Mouse (Mus musculus) limb, embryonic 14.5 days (tissue): ENCODE results near the gene AI593442. TPM values are rescaled to one million over a fixed set of nuclear protein-coding genes. Genes with fewer than 3 reads are reported as not detected.

Experiments used
- ATAC-seq: fragments of 200-750 bp; cut with Nextera tagmentation; 2 replicates; pipeline ENCODE4 v1.8.0; 2017; ENCODE audit warnings: low read depth, moderate number of reproducible peaks, moderate TSS enrichment; ENCODE audit not compliant: low FRiP score
- DNase-seq: peaks from one replicate; pipeline ENCODE4 v3.0.0-alpha.2; 2015; ENCODE audit warnings: low spot score
- H3K27ac ChIP-seq: fragments of 300-500 bp; sonication (generic); replicated peaks from 2 replicates; pipeline ENCODE4 v1.5.1; 2014; ENCODE audit warnings: low read depth, mild to moderate bottlenecking, low read length, moderate library complexity, mixed read lengths
- H3K27me3 ChIP-seq: fragments of 300-500 bp; sonication (generic); 2 replicates; pipeline ENCODE4 v1.6.1; 2014; ENCODE audit warnings: low read length, mixed read lengths; ENCODE audit not compliant: control insufficient read depth, insufficient read depth
- H3K36me3 ChIP-seq: fragments of 300-500 bp; sonication (generic); 2 replicates; pipeline ENCODE4 v1.6.1; 2014; ENCODE audit warnings: mild to moderate bottlenecking, low read length, moderate library complexity, mixed read lengths; ENCODE audit not compliant: control insufficient read depth, insufficient read depth
- H3K4me1 ChIP-seq: fragments of 300-500 bp; sonication (generic); 2 replicates; pipeline ENCODE4 v1.6.1; 2014; ENCODE audit warnings: antibody characterized with exemption, low read length, mixed read lengths; ENCODE audit not compliant: control insufficient read depth, insufficient read depth
- H3K4me2 ChIP-seq: fragments of 300-500 bp; sonication (generic); replicated peaks from 2 replicates; pipeline ENCODE4 v1.6.1; 2014; ENCODE audit warnings: low read depth, mild to moderate bottlenecking, low read length, moderate library complexity; ENCODE audit not compliant: severe bottlenecking
- H3K4me3 ChIP-seq: fragments of 300-500 bp; sonication (generic); replicated peaks from 2 replicates; pipeline ENCODE4 v1.5.1; 2014; ENCODE audit warnings: low read length
- H3K9ac ChIP-seq: fragments of 300-500 bp; sonication (generic); 2 replicates; pipeline ENCODE4 v1.6.1; 2014; ENCODE audit warnings: mild to moderate bottlenecking, low read depth, low read length, moderate library complexity; ENCODE audit not compliant: severe bottlenecking
- H3K9me3 ChIP-seq: fragments of 300-500 bp; sonication (generic); 2 replicates; pipeline ENCODE4 v1.6.1; 2016; ENCODE audit warnings: low read length; ENCODE audit not compliant: control insufficient read depth
- POLR2A ChIP-seq: fragments of 200-500 bp; IDR thresholded peaks from 2 replicates; pipeline ENCODE4 v1.8.0; 2012; ENCODE audit warnings: inconsistent platforms, mild to moderate bottlenecking, moderate library complexity, borderline replicate concordance; ENCODE audit not compliant: insufficient read depth, insufficient read length; ENCODE audit errors: extremely low read depth
- WGBS: fragments of 180-500 bp; shearing (Covaris S2); extraction: QIAGEN DNeasy Blood & Tissue Kit; methylation state at CpG from one replicate; pipeline ENCODE4 v1.1.7; 2014; 5-methylcytosine and 5-hydroxymethylcytosine counted together
- polyA plus RNA-seq, 2 experiments: library from polyadenylated mRNA; depleted of rRNA in 1 of 2; stranded (reverse) in 1 of 2; unstranded in 1 of 2; fragments of >200 nt; fragmentation: Nextera tagmentation in 1 of 2; extraction: Ambion mirVana in 1 of 2; gene quantifications; 2 replicates each; pipeline versions ENCODE4 v1.2.1 to v1.2.3; 2012 to 2014

Gene AI593442
- polyA plus RNA-seq, 2 experiments = 1.3 to 3.4 TPM

DNA sequence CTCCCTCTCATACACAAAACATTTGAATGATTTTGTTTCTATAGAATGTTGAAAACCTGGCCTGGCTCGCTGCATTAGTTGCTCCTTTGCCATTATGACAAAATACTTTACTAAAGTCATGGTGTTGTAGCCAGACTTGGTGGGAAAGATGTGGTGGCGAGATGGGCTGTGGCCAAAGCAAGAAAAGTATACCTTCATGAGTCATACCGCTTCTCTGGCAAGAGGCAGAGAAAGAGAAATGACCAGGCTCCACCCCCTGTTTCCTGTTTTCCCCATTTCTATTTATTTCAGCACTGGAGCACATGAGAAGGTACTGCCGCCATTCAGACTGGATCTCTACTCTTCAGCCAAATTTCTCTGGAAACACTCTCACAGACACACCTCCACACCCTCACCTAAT is 35.0 kb downstream of the AI593442 start:
- TF ChIP-seq POLR2A = no peak
- H3K4me3 ChIP-seq = no peak overlapping the region
- no peak overlapping the region for H3K27ac ChIP-seq
- H3K4me1 ChIP-seq = no peaks in the 10 kb centered on the region
- no peaks in the 10 kb centered on the region for H3K36me3 ChIP-seq
- no peaks in the 10 kb centered on the region for H3K9me3 ChIP-seq
- no peak overlapping the region for H3K4me2 ChIP-seq
- 61% methylated on average over 4 of the region's 4 CpGs for WGBS
- ATAC-seq = no peak
- H3K9ac ChIP-seq = no peak overlapping the region
- DNase-seq = peak; percentile 5
- no peaks in the 10 kb centered on the region for H3K27me3 ChIP-seq

DNA sequence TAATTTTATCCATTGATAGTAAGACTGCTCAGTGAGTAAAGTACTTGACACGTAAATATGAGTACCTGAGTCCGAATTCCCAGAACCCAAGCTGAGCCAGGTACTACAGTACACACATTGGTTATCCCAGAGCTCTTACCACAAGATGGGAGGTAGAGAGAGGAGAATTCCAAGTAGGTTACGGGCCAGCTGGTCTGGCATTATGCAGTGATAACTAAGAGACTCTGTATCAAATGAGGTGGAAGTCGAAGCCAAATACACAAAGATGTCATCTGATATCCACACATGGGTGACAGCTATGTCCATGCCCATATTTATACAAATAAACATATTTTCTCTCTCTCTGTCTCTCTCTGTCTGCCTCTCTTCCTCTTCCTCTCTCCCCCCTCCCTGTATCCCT is 35.4 kb downstream of the AI593442 start:
- DNase-seq (no peak), ATAC-seq (no peak)
- no peaks in the 10 kb centered on the region for H3K9me3 ChIP-seq
- no peak overlapping the region for H3K4me2 ChIP-seq
- H3K36me3 ChIP-seq = no peaks in the 10 kb centered on the region
- no peak overlapping the region for H3K27ac ChIP-seq
- H3K4me1 ChIP-seq = no peaks in the 10 kb centered on the region
- no peak overlapping the region for H3K4me3 ChIP-seq
- H3K9ac ChIP-seq = no peak overlapping the region
- no peaks in the 10 kb centered on the region for H3K27me3 ChIP-seq
- TF ChIP-seq POLR2A = no peak
- WGBS = 78% methylated on average over 4 of the region's 4 CpGs

DNA sequence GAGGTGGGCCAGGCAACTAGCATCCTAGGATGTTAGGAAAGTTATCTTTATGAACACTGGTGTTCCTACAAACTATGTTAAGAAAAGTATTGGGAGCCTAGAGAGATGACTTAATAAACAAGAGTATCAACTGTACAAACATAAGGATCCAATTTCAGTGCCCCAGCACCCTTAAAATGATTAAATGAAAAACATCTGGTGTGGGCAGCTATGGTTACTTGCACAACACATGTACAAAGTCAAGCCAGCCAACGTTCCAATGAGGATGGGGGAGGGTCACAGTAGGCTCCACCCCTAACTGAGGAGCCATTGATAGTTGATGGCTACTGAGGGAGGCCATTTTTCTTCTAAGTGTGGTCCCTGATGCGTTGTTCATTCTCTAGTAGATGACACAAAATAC is 43.6 kb downstream of the AI593442 start:
- Histone ChIP-seq H3K27ac (no peak overlapping the region), H3K4me2 (no peak overlapping the region), H3K9ac (no peak overlapping the region), H3K36me3 (no peaks in the 10 kb centered on the region), H3K27me3 (no peaks in the 10 kb centered on the region), H3K4me1 (no peaks in the 10 kb centered on the region), H3K4me3 (no peak overlapping the region), H3K9me3 (no peaks in the 10 kb centered on the region)
- 43% methylated on average over 2 of the region's 2 CpGs for WGBS
- no peak for TF ChIP-seq POLR2A
- DNase-seq = peak; percentile 9
- ATAC-seq = no peak

DNA sequence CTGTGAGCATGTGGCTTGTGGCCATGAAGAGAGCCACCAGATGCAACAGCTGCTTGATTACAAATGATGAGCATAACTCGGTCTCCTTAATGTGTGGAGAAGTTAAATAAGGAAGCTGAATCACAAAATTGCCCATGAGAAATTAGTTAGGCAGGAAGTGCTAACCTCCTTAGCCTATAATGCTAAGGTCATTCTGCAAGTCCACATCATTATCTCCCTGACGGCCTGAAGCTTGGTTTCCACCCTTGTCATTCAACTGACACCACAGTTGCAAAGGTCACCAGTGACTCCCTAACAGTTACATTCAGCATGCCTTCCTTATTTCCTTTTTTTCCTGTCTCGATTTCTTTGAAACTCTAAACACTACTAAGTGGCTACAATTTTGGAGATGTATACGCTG is 55.7 kb downstream of the AI593442 start:
- H3K4me2 ChIP-seq = no peak overlapping the region
- no peak overlapping the region for H3K4me3 ChIP-seq
- WGBS = 70% methylated on average over 4 of the region's 4 CpGs
- H3K27me3 ChIP-seq = no peaks in the 10 kb centered on the region
- no peaks in the 10 kb centered on the region for H3K9me3 ChIP-seq
- no peaks in the 10 kb centered on the region for H3K36me3 ChIP-seq
- no peak overlapping the region for H3K9ac ChIP-seq
- no peaks in the 10 kb centered on the region for H3K4me1 ChIP-seq
- no peak for DNase-seq
- ATAC-seq = no peak
- TF ChIP-seq POLR2A = no peak
- no peak overlapping the region for H3K27ac ChIP-seq
